Mouse (Mus musculus) forebrain, embryonic 12.5 days (tissue): ENCODE measurements at regions not wholly inside any gene's neighbourhood (a gene's known extent, or its start where the extent isn't known, plus 50 kb on each side); places are given as distances from the start of the nearest gene placed in this dataset.

Experiments
- ATAC-seq: fragments of 200-750 bp; cut with Nextera tagmentation; 2 replicates; pipeline ENCODE4 v1.8.0; 2017; ENCODE audit warnings: moderate TSS enrichment; ENCODE audit not compliant: low FRiP score
- H3K27ac ChIP-seq: fragments of 300-500 bp; sonication (generic); 2 replicates; pipeline ENCODE4 v1.5.1; 2016; ENCODE audit warnings: mild to moderate bottlenecking
- H3K27me3 ChIP-seq: fragments of 300-500 bp; sonication (generic); 2 replicates; pipeline ENCODE4 v1.6.1; 2016; ENCODE audit warnings: mild to moderate bottlenecking
- H3K36me3 ChIP-seq: fragments of 300-500 bp; sonication (generic); replicated peaks from 2 replicates; pipeline ENCODE4 v1.6.1; 2016; ENCODE audit warnings: mild to moderate bottlenecking
- H3K4me1 ChIP-seq: fragments of 300-500 bp; sonication (generic); 2 replicates; pipeline ENCODE4 v1.6.1; 2016
- H3K4me2 ChIP-seq: fragments of 300-500 bp; sonication (generic); 2 replicates; pipeline ENCODE4 v1.6.1; 2016; ENCODE audit warnings: mild to moderate bottlenecking, moderate library complexity
- H3K4me3 ChIP-seq: fragments of 300-500 bp; sonication (generic); replicated peaks from 2 replicates; pipeline ENCODE4 v1.5.1; 2016; ENCODE audit warnings: mild to moderate bottlenecking
- H3K9ac ChIP-seq: fragments of 300-500 bp; sonication (generic); 2 replicates; pipeline ENCODE4 v1.6.1; 2016; ENCODE audit warnings: mild to moderate bottlenecking
- H3K9me3 ChIP-seq: fragments of 300-500 bp; sonication (generic); 2 replicates; pipeline ENCODE4 v1.6.1; 2016
- WGBS: fragments of 180-500 bp; shearing (Covaris S2); methylation state at CpG from one replicate; pipeline ENCODE4 v1.1.7; 2016; 5-methylcytosine and 5-hydroxymethylcytosine counted together

DNA sequence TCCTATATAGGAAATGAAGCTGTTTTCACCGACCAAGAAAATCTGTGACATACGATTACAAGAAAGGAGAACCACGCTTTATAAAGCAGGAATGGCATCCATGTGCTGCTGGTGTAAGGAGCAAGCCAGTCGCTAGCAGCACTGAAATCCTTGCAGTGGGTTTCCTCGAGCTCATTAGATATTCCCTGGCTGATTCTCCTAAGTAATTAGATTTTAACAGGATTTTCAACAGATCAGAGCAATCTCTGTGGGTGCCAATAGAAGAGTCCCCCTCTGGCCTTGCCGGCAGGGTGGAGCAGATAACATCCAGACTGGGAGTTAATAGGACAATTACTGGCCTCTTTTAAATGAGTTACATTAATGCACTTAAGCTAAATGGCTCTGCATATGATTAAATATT, 54.6 kb upstream of the Foxd3 start:
- H3K27me3 ChIP-seq, result peaks cover 47% of the 10 kb centered on the region
- ATAC-seq, result no peak

More for the DNA sequence above, 54.6 kb upstream of the Foxd3 start:
- Histone ChIP-seq H3K9ac (no peak overlapping the region), H3K4me1 (peaks cover 5% of the 10 kb centered on the region), H3K4me3 (no peak overlapping the region), H3K27ac (no peak overlapping the region), H3K36me3 (no peaks in the 10 kb centered on the region), H3K9me3 (no peaks in the 10 kb centered on the region), H3K4me2 (no peak overlapping the region)
- WGBS, result 22% methylated on average over 6 of the region's 6 CpGs
